Mouse (Mus musculus): Measurements from ENCODE around the gene Rabggta. TPM values are rescaled to one million over a fixed set of nuclear protein-coding genes. Genes with fewer than 3 reads are reported as not detected.
"Not testable (repeated sequence)": the region's sequence is repeated elsewhere in the genome, so short reads cannot be mapped to it uniquely, and the experiment has no call there.

Rabggta gene
- total and polyA plus RNA-seq, 2 experiments from 2014 or later, result 61.9 to 94.5 TPM

DNA sequence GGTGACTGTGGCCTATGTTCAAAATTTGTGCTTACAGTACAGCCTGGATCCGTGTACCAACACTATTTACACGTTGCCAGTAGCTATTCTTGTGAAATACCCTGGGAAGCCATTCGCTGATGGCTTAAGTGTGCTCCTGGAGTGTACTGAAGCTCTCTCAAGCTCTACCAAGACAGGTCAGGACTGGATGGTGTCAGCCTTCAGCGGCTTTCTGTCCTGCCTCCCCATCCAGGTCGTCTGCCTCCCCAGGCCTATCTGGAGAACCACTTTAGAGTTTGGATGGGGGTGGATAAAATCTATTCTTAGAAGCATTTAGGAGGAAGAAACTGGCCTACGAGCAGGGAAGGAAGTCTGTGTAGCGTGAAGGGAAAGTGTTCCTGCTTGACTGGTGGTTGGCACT is 41.1 kb upstream of the Rabggta start:
- no peak overlapping the region for H3K4me3 ChIP-seq (ENCODE audit: low read depth, low read length)
- no peaks in the 10 kb centered on the region for H3K9me3 ChIP-seq (ENCODE audit: low read length)
- no peaks in the 10 kb centered on the region for H3K36me3 ChIP-seq (ENCODE audit: insufficient read depth, low read length)
- DNase-seq (ENCODE audit: low spot score) (no peak), ATAC-seq (ENCODE audit: low FRiP score) (no peak)
- 0 out of 2 replicates have a peak overlapping the region, but pooled peaks have one; percentile 71 for H3K27ac ChIP-seq (ENCODE audit: low read depth, low read length)
- no peak overlapping the region; the same call in 1 of the 2 replicates for H3K4me2 ChIP-seq (ENCODE audit: low read depth, low read length, poor library complexity, severe bottlenecking)
- peaks cover 10% of the 10 kb centered on the region; the same call in 1 of the 2 replicates for H3K4me1 ChIP-seq (ENCODE audit: insufficient read depth, low read length)
- peaks cover 15% of the 10 kb centered on the region; the same call in 1 of the 2 replicates for H3K27me3 ChIP-seq (ENCODE audit: insufficient read depth, low read length)
- 0 out of 2 replicates have a peak overlapping the region, but pooled peaks have one; percentile 77 for H3K9ac ChIP-seq (replicated peaks; ENCODE audit: low read length, poor library complexity, severe bottlenecking)
- 62% methylated on average over 7 of the region's 7 CpGs for WGBS
- no peak for TF ChIP-seq CTCF (IDR thresholded peaks at IDR 0.05)

DNA sequence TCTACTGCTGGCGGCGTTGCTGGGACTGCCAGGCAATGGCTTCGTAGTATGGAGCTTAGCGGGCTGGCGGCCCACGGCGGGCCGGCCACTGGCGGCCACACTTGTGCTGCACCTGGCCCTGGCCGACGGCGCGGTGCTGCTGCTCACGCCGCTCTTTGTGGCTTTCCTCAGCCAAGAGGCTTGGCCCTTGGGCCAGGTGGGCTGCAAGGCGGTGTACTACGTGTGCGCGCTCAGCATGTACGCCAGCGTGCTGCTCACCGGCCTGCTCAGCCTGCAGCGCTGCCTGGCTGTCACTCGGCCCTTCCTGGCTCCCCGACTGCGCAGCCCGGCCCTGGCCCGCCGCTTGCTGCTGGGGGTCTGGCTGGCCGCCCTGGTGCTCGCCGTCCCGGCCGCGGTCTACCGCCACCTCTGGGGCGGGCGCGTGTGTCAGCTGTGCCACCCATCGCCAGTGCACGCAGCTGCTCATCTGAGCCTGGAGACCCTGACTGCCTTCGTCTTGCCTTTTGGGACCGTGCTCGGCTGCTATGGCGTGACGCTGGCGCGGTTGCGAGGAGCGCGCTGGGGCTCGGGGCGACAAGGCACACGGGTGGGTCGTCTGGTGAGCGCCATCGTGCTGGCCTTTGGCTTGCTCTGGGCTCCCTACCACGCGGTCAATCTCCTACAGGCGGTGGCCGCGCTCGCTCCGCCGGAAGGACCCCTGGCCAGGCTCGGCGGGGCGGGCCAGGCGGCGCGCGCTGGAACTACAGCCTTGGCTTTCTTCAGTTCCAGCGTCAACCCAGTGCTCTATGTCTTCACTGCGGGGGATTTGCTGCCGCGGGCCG is 40.1 kb upstream of the Rabggta start:
- Histone ChIP-seq H3K27me3 (ENCODE audit: insufficient read depth, low read length) (peaks cover 15% of the 10 kb centered on the region; the same call in 1 of the 2 replicates), H3K9ac (replicated peaks; ENCODE audit: low read length, poor library complexity, severe bottlenecking) (peak overlapping the region; percentile 77), H3K9me3 (ENCODE audit: low read length) (no peaks in the 10 kb centered on the region), H3K27ac (ENCODE audit: low read depth, low read length) (peak overlapping the region; percentile 71), H3K36me3 (ENCODE audit: insufficient read depth, low read length) (no peaks in the 10 kb centered on the region), H3K4me1 (ENCODE audit: insufficient read depth, low read length) (peaks cover 10% of the 10 kb centered on the region; the same call in 1 of the 2 replicates), H3K4me2 (ENCODE audit: low read depth, low read length, poor library complexity, severe bottlenecking) (peak overlapping the region; percentile 58), H3K4me3 (ENCODE audit: low read depth, low read length) (peak overlapping the region; percentile 44)
- under 1% methylated on average over 74 of the region's 77 CpGs for WGBS
- ATAC-seq (ENCODE audit: low FRiP score) (peak; percentile 74), DNase-seq (ENCODE audit: low spot score) (peak; percentile 44)
- TF ChIP-seq CTCF (IDR thresholded peaks at IDR 0.05), result peak; percentile 54

GRCm38 (mm10) chr14:55761163-55761562 is 39.1 kb upstream of the Rabggta start, which contains the start of gene Ltb4r2:
Gene Ltb4r2, plus strand, starts transcription at chr14:55761428.
- WGBS, result 83% methylated on average over 6 of the region's 6 CpGs
- no peaks in the 10 kb centered on the region for H3K9me3 ChIP-seq (ENCODE audit: low read length)
- TF ChIP-seq CTCF (IDR thresholded peaks at IDR 0.05), result no peak

GRCm38 (mm10) chr14:55760156-55760555 is 38.1 kb upstream of the Rabggta start:
- H3K36me3 ChIP-seq (ENCODE audit: insufficient read depth, low read length); H3K9me3 ChIP-seq (ENCODE audit: low read length); H3K9ac ChIP-seq (replicated peaks; ENCODE audit: low read length, poor library complexity, severe bottlenecking); H3K4me1 ChIP-seq (ENCODE audit: insufficient read depth, low read length); ATAC-seq (ENCODE audit: low FRiP score); H3K27ac ChIP-seq (ENCODE audit: low read depth, low read length); H3K4me3 ChIP-seq (ENCODE audit: low read depth, low read length): not testable (repeated sequence)
- 0% methylated on average over 6 of the region's 6 CpGs for whole genome bisulfite sequencing
- DNase-seq (ENCODE audit: low spot score), result peak; percentile 76
- 0 out of 2 replicates have a peak overlapping the region, but pooled peaks have one; percentile 6 for H3K4me2 ChIP-seq (ENCODE audit: low read depth, low read length, poor library complexity, severe bottlenecking)
- peak; percentile 81 for TF ChIP-seq CTCF (IDR thresholded peaks at IDR 0.05)
- peaks cover 15% of the 10 kb centered on the region; the same call in 1 of the 2 replicates for H3K27me3 ChIP-seq (ENCODE audit: insufficient read depth, low read length)

More at GRCm38 (mm10) chr14:55761163-55761562, 39.1 kb upstream of the Rabggta start, which contains the start of gene Ltb4r2:
- H3K4me1 ChIP-seq (ENCODE audit: insufficient read depth, low read length), result peaks cover 10% of the 10 kb centered on the region; the same call in 1 of the 2 replicates
- DNase-seq (ENCODE audit: low spot score) (no peak), ATAC-seq (ENCODE audit: low FRiP score) (no peak)
- H3K4me3 ChIP-seq (ENCODE audit: low read depth, low read length), result peak within 1 kb of the TSS; percentile 44
- H3K27ac ChIP-seq (ENCODE audit: low read depth, low read length), result peak within 1 kb of the TSS; percentile 71
- peaks cover 15% of the 10 kb centered on the region; the same call in 1 of the 2 replicates for H3K27me3 ChIP-seq (ENCODE audit: insufficient read depth, low read length)
- H3K4me2 ChIP-seq (ENCODE audit: low read depth, low read length, poor library complexity, severe bottlenecking), result peak within 1 kb of the TSS; percentile 58
- H3K36me3 ChIP-seq (ENCODE audit: insufficient read depth, low read length), result peaks cover under 1% of the 10 kb centered on the region; the same call in 1 of the 2 replicates
- H3K9ac ChIP-seq (replicated peaks; ENCODE audit: low read length, poor library complexity, severe bottlenecking), result peak within 1 kb of the TSS; percentile 77

DNA sequence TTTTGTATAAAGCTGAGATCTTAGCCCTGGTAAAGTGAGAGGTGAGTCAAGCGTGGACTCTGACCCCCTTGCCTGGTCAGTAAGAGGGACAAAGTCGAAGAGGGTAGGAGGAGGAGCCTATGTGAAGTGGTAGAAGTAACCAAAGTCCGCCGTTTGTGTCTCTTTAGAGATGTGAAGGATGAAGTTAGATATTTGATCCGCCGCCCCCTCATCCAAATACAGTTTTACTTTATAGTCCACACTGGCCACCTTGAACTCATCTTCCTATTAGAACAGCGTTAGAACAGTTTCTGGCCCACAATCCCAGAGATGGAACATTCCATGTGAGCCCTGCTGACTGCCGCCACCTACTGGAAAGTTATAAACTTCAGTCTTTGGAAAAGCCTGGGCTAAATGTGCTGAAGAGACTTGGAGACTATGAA is 36.3 kb upstream of the Rabggta start, which contains the start of gene Cideb:
Gene Cideb, minus strand, starts transcription at position 96 of the 422 bp plus-strand sequence.
- WGBS, result 18% methylated on average over 8 of the region's 8 CpGs
- H3K27me3 ChIP-seq (ENCODE audit: insufficient read depth, low read length), result peaks cover 5% of the 10 kb centered on the region; the same call in 1 of the 2 replicates
- peak; percentile 78 for DNase-seq (ENCODE audit: low spot score)
- H3K36me3 ChIP-seq (ENCODE audit: insufficient read depth, low read length), result peaks cover 23% of the 10 kb centered on the region
- H3K9me3 ChIP-seq (ENCODE audit: low read length), result no peaks in the 10 kb centered on the region
- H3K4me3 ChIP-seq (ENCODE audit: low read depth, low read length), result no peak within 1 kb of the TSS
- H3K9ac ChIP-seq (replicated peaks; ENCODE audit: low read length, poor library complexity, severe bottlenecking), result no peak within 1 kb of the TSS
- peak within 1 kb of the TSS; percentile 26; the same call in 1 of the 2 replicates for H3K4me2 ChIP-seq (ENCODE audit: low read depth, low read length, poor library complexity, severe bottlenecking)
- TF ChIP-seq CTCF (IDR thresholded peaks at IDR 0.05), result peak; percentile 83
- no peak for ATAC-seq (ENCODE audit: low FRiP score)
- peaks cover 10% of the 10 kb centered on the region; the same call in 1 of the 2 replicates for H3K4me1 ChIP-seq (ENCODE audit: insufficient read depth, low read length)
- no peak within 1 kb of the TSS for H3K27ac ChIP-seq (ENCODE audit: low read depth, low read length)

All from midbrain, postnatal 0 days (tissue).